Mouse (Mus musculus) CD8-positive naive resting alpha-beta T cell, adult 2 months (primary cell): ENCODE data around the gene Fbxo5.

Source experiments
- DNase-seq, 2 experiments: peaks; one replicate each; pipeline ENCODE4 v3.0.0; 2022; ENCODE audit warnings: low read depth in 2 of 2, low spot score in 2 of 2

Gene Fbxo5

DNA sequence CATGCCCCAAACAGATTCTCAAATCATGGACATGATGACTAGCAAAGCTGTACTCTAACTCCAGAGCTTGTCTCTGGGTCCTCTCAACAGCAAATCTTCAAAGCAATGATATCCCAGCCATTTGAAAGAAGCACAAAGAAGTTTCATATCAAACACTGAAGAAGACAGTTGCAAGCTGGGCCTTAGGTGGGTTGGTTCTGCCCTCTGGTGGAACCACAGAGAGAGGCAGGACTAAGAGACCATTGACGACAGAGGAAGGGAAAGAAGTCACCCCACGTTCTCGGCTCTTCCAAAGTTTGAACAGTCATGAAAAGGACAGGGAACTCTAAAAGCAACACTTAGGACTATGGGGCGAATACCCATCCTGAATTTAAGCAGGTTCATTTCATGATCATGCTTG lies 18.5 kb downstream of the Fbxo5 start:
- no peak for DNase-seq
